ENCODE assay signal across 19 mouse cellular contexts in the genomic region with DNA sequence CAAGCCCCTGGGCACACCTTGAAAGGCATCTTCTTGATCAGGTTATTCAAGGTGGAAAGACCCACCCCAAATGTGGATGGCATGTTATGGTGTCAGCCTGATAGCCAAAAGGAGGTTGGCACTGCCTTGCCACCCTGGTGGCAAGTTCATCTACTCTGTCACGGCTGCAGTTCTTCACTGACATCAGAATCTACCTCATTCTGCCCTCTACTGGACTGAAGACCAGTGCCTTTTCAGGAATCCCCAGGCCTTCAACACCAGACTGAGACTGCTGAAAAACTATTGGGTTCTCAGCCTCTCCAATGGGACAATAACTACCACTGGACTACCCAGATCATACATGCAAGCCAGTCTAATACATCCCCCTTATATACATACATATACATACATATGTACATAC. TPM values are rescaled to one million over a fixed set of nuclear protein-coding genes. Genes with fewer than 3 reads are reported as not detected.
DNase-seq lines count a peak whose midpoint lies in the region; ATAC-seq and TF ChIP-seq lines count a peak whose summit lies in the region.
"Had no signal": no experiment of that assay in that cellular context is flagged by ENCODE, and none has a peak within 500 bp of the region (broad histone marks: within the 10 kb centered on the region; RNA-seq: fewer than 3 reads in every experiment).

No protein-coding gene starts in this region.

- 0 out of 2 replicates have a peak overlapping the region, but pooled peaks have one; percentile 15 for H3K27ac ChIP-seq in hindbrain, postnatal 0 days
- H3K27ac ChIP-seq in hindbrain, embryonic 12.5 days: no peak overlapping the region
- no peak overlapping the region for H3K27ac ChIP-seq in lung, postnatal 0 days (ENCODE audit: low read length)
- no peak overlapping the region for H3K27ac ChIP-seq in MEL (ENCODE audit: control insufficient read depth, low read depth, low read length)
- H3K27ac ChIP-seq: embryonic facial prominence, embryonic 10.5 days; heart, embryonic 10.5 days; hindbrain, embryonic 10.5 days; intestine, embryonic 15.5 days; midbrain, embryonic 12.5 days had no signal

- no peak for DNase-seq in hindbrain, postnatal 0 days (ENCODE audit: low spot score)
- DNase-seq in lung, postnatal 0 days (ENCODE audit: low spot score): peak; percentile 13
- no peak for DNase-seq in lung, postnatal 10 days
- DNase-seq in MEL (ENCODE audit: low read depth, low spot score): no peak
- DNase-seq in naive thymus-derived CD4-positive, alpha-beta T cell, adult 2 months (ENCODE audit: low read depth): peak; percentile 9
- DNase-seq in right cerebral cortex, postnatal 25 days: no peak
- DNase-seq: cerebellum, postnatal 14 days; gastrocnemius, postnatal 14 days; kidney, postnatal 36 days; left cerebral cortex, postnatal 4 days; right cerebral cortex, postnatal 14 days had no signal

- H3K27me3 ChIP-seq in hindbrain, postnatal 0 days (ENCODE audit: insufficient read depth, low read length): no peaks in the 10 kb centered on the region
- H3K27me3 ChIP-seq in hindbrain, embryonic 12.5 days: no peaks in the 10 kb centered on the region
- no peaks in the 10 kb centered on the region for H3K27me3 ChIP-seq in lung, postnatal 0 days (replicated peaks; ENCODE audit: insufficient read depth, low read length)
- H3K27me3 ChIP-seq in MEL (ENCODE audit: control insufficient read depth in 1 of 2, insufficient read depth in 2 of 2, low read length in 2 of 2): no peaks in the 10 kb centered on the region
- H3K27me3 ChIP-seq: intestine, embryonic 15.5 days; midbrain, embryonic 12.5 days had no signal

- TF ChIP-seq RAD21 in MEL (IDR thresholded peaks at IDR 0.05; ENCODE audit: low read depth, low read length): no peak; the same call in 1 of the 2 replicates

- TF ChIP-seq POLR2A in MEL (IDR thresholded peaks at IDR 0.05; ENCODE audit: control insufficient read depth in 1 of 2, insufficient read depth in 1 of 2, low read depth in 1 of 2, low read length in 2 of 2, poor library complexity in 1 of 2): no peak

- no peaks in the 10 kb centered on the region for H3K4me1 ChIP-seq in hindbrain, postnatal 0 days (ENCODE audit: insufficient read depth, low read length)
- no peaks in the 10 kb centered on the region for H3K4me1 ChIP-seq in hindbrain, embryonic 12.5 days
- H3K4me1 ChIP-seq in lung, postnatal 0 days (ENCODE audit: insufficient read depth, low read depth, low read length): no peaks in the 10 kb centered on the region
- H3K4me1 ChIP-seq in MEL (ENCODE audit: control insufficient read depth in 1 of 2, insufficient read depth in 2 of 2, low read length in 2 of 2): no peaks in the 10 kb centered on the region
- H3K4me1 ChIP-seq: hindbrain, embryonic 10.5 days; intestine, embryonic 15.5 days; midbrain, embryonic 12.5 days had no signal

- no peak for ATAC-seq in hindbrain, postnatal 0 days
- ATAC-seq in hindbrain, embryonic 12.5 days (ENCODE audit: low FRiP score): no peak
- ATAC-seq in lung, postnatal 0 days: no peak
- ATAC-seq: forebrain, embryonic 16.5 days; intestine, embryonic 15.5 days had no signal

- TF ChIP-seq CTCF in hindbrain, postnatal 0 days (IDR thresholded peaks at IDR 0.05; ENCODE audit: low read depth): peak; percentile 4; the same call in 1 of the 2 replicates
- peak; percentile 38 for TF ChIP-seq CTCF in lung, postnatal 0 days (IDR thresholded peaks at IDR 0.05)
- TF ChIP-seq CTCF in MEL (IDR thresholded peaks at IDR 0.05 in 2 of 3, conservative IDR thresholded peaks at IDR 0.05 in 1 of 3; ENCODE audit: control insufficient read depth in 1 of 3, insufficient read depth in 1 of 3, low read depth in 2 of 3, low read length in 3 of 3, poor library complexity in 1 of 3, severe bottlenecking in 1 of 3): peak in 1 of 3 experiments; percentile 15; a peak in 1 of 6 replicates

- H3K4me3 ChIP-seq in hindbrain, postnatal 0 days (ENCODE audit: low read length): no peak overlapping the region
- H3K4me3 ChIP-seq in hindbrain, embryonic 12.5 days: no peak overlapping the region
- H3K4me3 ChIP-seq in lung, postnatal 0 days (ENCODE audit: low read depth, low read length): no peak overlapping the region
- no peak overlapping the region for H3K4me3 ChIP-seq in MEL (ENCODE audit: control insufficient read depth in 1 of 2, insufficient read depth in 1 of 2, low read depth in 2 of 2, low read length in 2 of 2)
- H3K4me3 ChIP-seq: embryonic facial prominence, embryonic 10.5 days; erythroblast, embryonic 14.5 days; heart, embryonic 10.5 days; hindbrain, embryonic 10.5 days; intestine, embryonic 15.5 days; midbrain, embryonic 12.5 days had no signal

- no peaks in the 10 kb centered on the region for H3K79me2 ChIP-seq in MEL (ENCODE audit: control insufficient read depth, insufficient read depth, low read length, poor library complexity)

- no peaks in the 10 kb centered on the region for H3K9me3 ChIP-seq in hindbrain, postnatal 0 days (ENCODE audit: low read length)
- no peaks in the 10 kb centered on the region for H3K9me3 ChIP-seq in hindbrain, embryonic 12.5 days (replicated peaks)
- no peaks in the 10 kb centered on the region for H3K9me3 ChIP-seq in lung, postnatal 0 days (ENCODE audit: low read length)
- H3K9me3 ChIP-seq in MEL (replicated peaks; ENCODE audit: insufficient read depth, low read length): no peaks in the 10 kb centered on the region
- H3K9me3 ChIP-seq: embryonic facial prominence, embryonic 10.5 days; heart, embryonic 10.5 days; hindbrain, embryonic 10.5 days; intestine, embryonic 15.5 days; midbrain, embryonic 12.5 days had no signal

- no peak overlapping the region for H3K9ac ChIP-seq in hindbrain, postnatal 0 days (replicated peaks; ENCODE audit: low read length)
- H3K9ac ChIP-seq in hindbrain, embryonic 12.5 days: no peak overlapping the region
- no peak overlapping the region for H3K9ac ChIP-seq in lung, postnatal 0 days (replicated peaks; ENCODE audit: low read depth)
- no peak overlapping the region for H3K9ac ChIP-seq in MEL (ENCODE audit: control insufficient read depth, low read depth, low read length, poor library complexity, severe bottlenecking)
- H3K9ac ChIP-seq: intestine, embryonic 15.5 days; midbrain, embryonic 12.5 days had no signal

- no peak for TF ChIP-seq EP300 in lung, postnatal 0 days (IDR thresholded peaks at IDR 0.05)
- no peak for TF ChIP-seq EP300 in MEL (IDR thresholded peaks at IDR 0.05; ENCODE audit: low read depth in 1 of 2, low read length in 2 of 2)

- H3K36me3 ChIP-seq in hindbrain, postnatal 0 days (ENCODE audit: insufficient read depth, low read length): peaks cover 7% of the 10 kb centered on the region; the same call in 1 of the 2 replicates
- peaks cover 5% of the 10 kb centered on the region for H3K36me3 ChIP-seq in hindbrain, embryonic 12.5 days
- H3K36me3 ChIP-seq in lung, postnatal 0 days (ENCODE audit: insufficient read depth, low read length): no peaks in the 10 kb centered on the region
- H3K36me3 ChIP-seq in MEL (ENCODE audit: control insufficient read depth in 1 of 2, insufficient read depth in 2 of 2, low read length in 2 of 2): no peaks in the 10 kb centered on the region; a peak in 1 of 4 replicates

- H3K4me2 ChIP-seq in hindbrain, postnatal 0 days (ENCODE audit: low read depth, low read length): no peak overlapping the region
- H3K4me2 ChIP-seq in hindbrain, embryonic 12.5 days (replicated peaks): no peak overlapping the region
- H3K4me2 ChIP-seq in lung, postnatal 0 days (replicated peaks; ENCODE audit: low read depth, low read length): no peak overlapping the region
- H3K4me2 ChIP-seq: intestine, embryonic 15.5 days; midbrain, embryonic 12.5 days had no signal

- whole genome bisulfite sequencing in hindbrain, postnatal 0 days: 68% methylated on average over 1 of the region's 1 CpGs
- 65% methylated on average over 1 of the region's 1 CpGs for WGBS in hindbrain, embryonic 12.5 days
- 57% methylated on average over 1 of the region's 1 CpGs for WGBS in lung, postnatal 0 days

RNA-seq across cellular contexts. Expression of a gene that starts 27.9 kb away (rescaled TPM):
- 15.6 and 18.5 TPM in 2 replicates for total RNA-seq in hindbrain, postnatal 0 days (2014; rRNA removed)
- 34.6 and 34.7 TPM in 2 replicates for polyA plus RNA-seq in hindbrain, postnatal 0 days (2015; fragmentation: Nextera tagmentation; extraction: Ambion mirVana)
- polyA plus RNA-seq in hindbrain, embryonic 12.5 days (2016; fragmentation: Nextera tagmentation; extraction: Ambion mirVana): 62.2 and 62.6 TPM in 2 replicates
- polyA plus RNA-seq in lung, postnatal 0 days (2015; fragmentation: Nextera tagmentation; extraction: Ambion mirVana): 25.8 and 27.5 TPM in 2 replicates
- 22.0 and 23.4 TPM in 2 replicates for total RNA-seq in MEL (2012; rRNA removed)
- 10 to 100 TPM in 1 of 2 experiments, not detected in 1; 30.9 TPM for polyA plus RNA-seq in MEL (2012; ENCODE audit: insufficient read depth in 1 of 2, insufficient read length in 2 of 2, low read depth in 1 of 2, low replicate concordance in 2 of 2, missing spikeins in 1 of 2)

RNA-seq across cellular contexts. Expression of a gene that starts 27.9 kb away (rescaled TPM):
- total RNA-seq in hindbrain, postnatal 0 days (2014; rRNA removed): 7.5 and 11.3 TPM in 2 replicates
- 10.8 and 13.1 TPM in 2 replicates for polyA plus RNA-seq in hindbrain, postnatal 0 days (2015; fragmentation: Nextera tagmentation; extraction: Ambion mirVana)
- 24.2 and 26.4 TPM in 2 replicates for polyA plus RNA-seq in hindbrain, embryonic 12.5 days (2016; fragmentation: Nextera tagmentation; extraction: Ambion mirVana)
- 14.6 and 16.1 TPM in 2 replicates for polyA plus RNA-seq in lung, postnatal 0 days (2015; fragmentation: Nextera tagmentation; extraction: Ambion mirVana)
- 32.0 and 36.3 TPM in 2 replicates for total RNA-seq in MEL (2012; rRNA removed)
- polyA plus RNA-seq in MEL (2012; ENCODE audit: insufficient read depth in 1 of 2, insufficient read length in 2 of 2, low read depth in 1 of 2, low replicate concordance in 2 of 2, missing spikeins in 1 of 2): 10 to 100 TPM in 1 of 2 experiments, not detected in 1; 40.9 TPM

RNA-seq across cellular contexts. Expression of a gene that starts 28.9 kb away (rescaled TPM):
- 31.4 and 38.2 TPM in 2 replicates for total RNA-seq in hindbrain, postnatal 0 days (2014; rRNA removed)
- 44.7 and 47.5 TPM in 2 replicates for polyA plus RNA-seq in hindbrain, postnatal 0 days (2015; fragmentation: Nextera tagmentation; extraction: Ambion mirVana)
- polyA plus RNA-seq in hindbrain, embryonic 12.5 days (2016; fragmentation: Nextera tagmentation; extraction: Ambion mirVana): 45.7 and 50.4 TPM in 2 replicates
- polyA plus RNA-seq in lung, postnatal 0 days (2015; fragmentation: Nextera tagmentation; extraction: Ambion mirVana): 22.5 and 23.2 TPM in 2 replicates
- total RNA-seq in MEL (2012; rRNA removed): 35.6 and 42.4 TPM in 2 replicates
- polyA plus RNA-seq in MEL (2012; ENCODE audit: insufficient read depth in 1 of 2, insufficient read length in 2 of 2, low read depth in 1 of 2, low replicate concordance in 2 of 2, missing spikeins in 1 of 2): 10 to 100 TPM in 1 of 2 experiments, not detected in 1; 39.0 TPM

RNA-seq across cellular contexts. Expression of a gene that starts 39.6 kb away (rescaled TPM):
- total RNA-seq in hindbrain, postnatal 0 days (2014; rRNA removed): 2.8 and 3.4 TPM in 2 replicates
- polyA plus RNA-seq in hindbrain, postnatal 0 days (2015; fragmentation: Nextera tagmentation; extraction: Ambion mirVana): 3.1 and 3.4 TPM in 2 replicates
- polyA plus RNA-seq in hindbrain, embryonic 12.5 days (2016; fragmentation: Nextera tagmentation; extraction: Ambion mirVana): 11.9 and 13.4 TPM in 2 replicates
- polyA plus RNA-seq in lung, postnatal 0 days (2015; fragmentation: Nextera tagmentation; extraction: Ambion mirVana): 11.0 and 11.5 TPM in 2 replicates
- total RNA-seq in MEL (2012; rRNA removed): 2.4 TPM in 2 replicates
- 1 to 10 TPM in 1 of 2 experiments, not detected in 1; 5.3 TPM for polyA plus RNA-seq in MEL (2012; ENCODE audit: insufficient read depth in 1 of 2, insufficient read length in 2 of 2, low read depth in 1 of 2, low replicate concordance in 2 of 2, missing spikeins in 1 of 2)

RNA-seq across cellular contexts. Expression of a gene that starts 39.8 kb away (rescaled TPM):
- 35.5 and 40.5 TPM in 2 replicates for total RNA-seq in hindbrain, postnatal 0 days (2014; rRNA removed)
- polyA plus RNA-seq in hindbrain, postnatal 0 days (2015; fragmentation: Nextera tagmentation; extraction: Ambion mirVana): 62.9 and 66.3 TPM in 2 replicates
- polyA plus RNA-seq in hindbrain, embryonic 12.5 days (2016; fragmentation: Nextera tagmentation; extraction: Ambion mirVana): 90.6 and 94.2 TPM in 2 replicates
- polyA plus RNA-seq in lung, postnatal 0 days (2015; fragmentation: Nextera tagmentation; extraction: Ambion mirVana): 125 and 130 TPM in 2 replicates
- 36.8 and 42.9 TPM in 2 replicates for total RNA-seq in MEL (2012; rRNA removed)
- 100 to 1,000 TPM in 1 of 2 experiments, 10 to 100 TPM in 1; 63.5 to 113 TPM for polyA plus RNA-seq in MEL (2012; ENCODE audit: insufficient read depth in 1 of 2, insufficient read length in 2 of 2, low read depth in 1 of 2, low replicate concordance in 2 of 2, missing spikeins in 1 of 2)

Comparison
In these comparisons a context has a peak if more than half of its experiments do, and no peak if none do; other contexts are left out.
1. DNase-seq: peak in lung, postnatal 0 days (single experiment) and naive thymus-derived CD4-positive, alpha-beta T cell, adult 2 months (single experiment); none in hindbrain, postnatal 0 days (single experiment), lung, postnatal 10 days (single experiment), MEL (single experiment) and right cerebral cortex, postnatal 25 days (single experiment).